Mouse (Mus musculus) liver, embryonic 15.5 days (tissue): ENCODE measurements around the gene Mrpl33. TPM values are rescaled to one million over a fixed set of nuclear protein-coding genes. Genes with fewer than 3 reads are reported as not detected.

ENCODE experiments used
- ATAC-seq: fragments of 200-750 bp; cut with Nextera tagmentation; 2 replicates; pipeline ENCODE4 v1.8.0; 2017; ENCODE audit warnings: moderate number of reproducible peaks, mild to moderate bottlenecking, moderate library complexity; ENCODE audit not compliant: insufficient read depth
- H3K27ac ChIP-seq: fragments of 300-500 bp; sonication (generic); replicated peaks from 2 replicates; pipeline ENCODE4 v1.5.1; 2015; ENCODE audit warnings: mild to moderate bottlenecking, inconsistent platforms
- H3K27me3 ChIP-seq: fragments of 300-500 bp; sonication (generic); 2 replicates; pipeline ENCODE4 v1.6.1; 2015; ENCODE audit warnings: mild to moderate bottlenecking, inconsistent platforms
- H3K36me3 ChIP-seq: fragments of 300-500 bp; sonication (generic); replicated peaks from 2 replicates; pipeline ENCODE4 v1.6.1; 2015; ENCODE audit warnings: moderate library complexity, mild to moderate bottlenecking, inconsistent platforms
- H3K4me1 ChIP-seq: fragments of 300-500 bp; sonication (generic); replicated peaks from 2 replicates; pipeline ENCODE4 v1.6.1; 2015; ENCODE audit warnings: inconsistent platforms
- H3K4me2 ChIP-seq: fragments of 300-500 bp; sonication (generic); 2 replicates; pipeline ENCODE4 v1.6.1; 2015; ENCODE audit warnings: moderate library complexity, mild to moderate bottlenecking, inconsistent platforms
- H3K4me3 ChIP-seq: fragments of 300-500 bp; sonication (generic); replicated peaks from 2 replicates; pipeline ENCODE4 v1.5.1; 2015; ENCODE audit warnings: mild to moderate bottlenecking, inconsistent platforms
- H3K9ac ChIP-seq: fragments of 300-500 bp; sonication (generic); 2 replicates; pipeline ENCODE4 v1.6.1; 2015; ENCODE audit warnings: moderate library complexity, mild to moderate bottlenecking, inconsistent platforms
- H3K9me3 ChIP-seq: fragments of 300-500 bp; sonication (generic); replicated peaks from 2 replicates; pipeline ENCODE4 v1.6.1; 2016; ENCODE audit warnings: inconsistent platforms
- WGBS: fragments of 180-500 bp; shearing (Covaris S2); methylation state at CpG from one replicate; pipeline ENCODE4 v1.1.7; 2015; ENCODE audit warnings: mixed read lengths; ENCODE audit not compliant: insufficient replicate concordance; 5-methylcytosine and 5-hydroxymethylcytosine counted together
- polyA plus RNA-seq: library from polyadenylated mRNA; unstranded; fragments of >200 nt; fragmentation: Nextera tagmentation; extraction: Ambion mirVana; gene quantifications from 2 replicates; pipeline ENCODE4 v1.2.1, GENCODE M21; 2015

Gene Mrpl33
- polyA plus RNA-seq, 1 experiment from 2014 or later = 158 TPM

DNA sequence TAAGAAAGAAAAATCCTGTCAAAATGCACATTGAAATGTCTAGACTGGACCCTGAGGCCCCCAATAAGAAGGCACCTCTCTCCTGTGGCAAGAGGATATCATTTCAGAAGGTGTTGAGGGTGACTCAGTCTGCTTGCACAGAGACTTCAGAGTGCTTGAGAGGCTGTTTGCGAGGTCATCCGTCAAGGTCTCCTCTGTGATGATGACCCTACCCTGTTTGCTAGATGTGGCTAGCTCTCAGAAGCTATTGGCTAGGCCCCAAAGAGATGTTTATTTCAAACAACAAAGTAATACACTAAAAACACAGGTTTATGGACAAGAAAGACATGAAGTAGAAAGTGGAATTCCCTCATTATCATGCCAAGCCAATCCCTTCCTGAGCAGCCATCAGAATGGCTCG lies 45.6 kb downstream of the Mrpl33 start:
- no peak overlapping the region for H3K4me2 ChIP-seq
- H3K9ac ChIP-seq = no peak overlapping the region
- no peaks in the 10 kb centered on the region for H3K9me3 ChIP-seq
- no peak overlapping the region for H3K27ac ChIP-seq
- 0 out of 2 replicates have a peak, but pooled peaks cover under 1% of the 10 kb centered on the region for H3K4me1 ChIP-seq
- no peaks in the 10 kb centered on the region for H3K27me3 ChIP-seq
- no peak overlapping the region for H3K4me3 ChIP-seq
- H3K36me3 ChIP-seq = 0 out of 2 replicates have a peak, but pooled peaks cover 9% of the 10 kb centered on the region
- no peak for ATAC-seq
- 75% methylated on average over 3 of the region's 3 CpGs for WGBS

GRCm38 (mm10) chr5:31644272-31644671 lies 47.5 kb downstream of the Mrpl33 start:
- ATAC-seq = no peak
- Histone ChIP-seq H3K36me3 (0 out of 2 replicates have a peak, but pooled peaks cover 9% of the 10 kb centered on the region), H3K9ac (no peak overlapping the region), H3K4me3 (no peak overlapping the region), H3K27me3 (no peaks in the 10 kb centered on the region), H3K27ac (no peak overlapping the region), H3K4me1 (no peaks in the 10 kb centered on the region), H3K4me2 (no peak overlapping the region), H3K9me3 (no peaks in the 10 kb centered on the region)
- WGBS = 54% methylated on average over 4 of the region's 4 CpGs

GRCm38 (mm10) chr5:31644847-31645246 lies 48.1 kb downstream of the Mrpl33 start:
- Histone ChIP-seq H3K27ac (no peak overlapping the region), H3K4me3 (no peak overlapping the region), H3K4me1 (no peaks in the 10 kb centered on the region), H3K9ac (no peak overlapping the region), H3K27me3 (no peaks in the 10 kb centered on the region), H3K36me3 (peaks cover 13% of the 10 kb centered on the region; the same call in 1 of the 2 replicates), H3K9me3 (no peaks in the 10 kb centered on the region), H3K4me2 (no peak overlapping the region)
- WGBS = 82% methylated on average over 6 of the region's 6 CpGs
- ATAC-seq = no peak

DNA sequence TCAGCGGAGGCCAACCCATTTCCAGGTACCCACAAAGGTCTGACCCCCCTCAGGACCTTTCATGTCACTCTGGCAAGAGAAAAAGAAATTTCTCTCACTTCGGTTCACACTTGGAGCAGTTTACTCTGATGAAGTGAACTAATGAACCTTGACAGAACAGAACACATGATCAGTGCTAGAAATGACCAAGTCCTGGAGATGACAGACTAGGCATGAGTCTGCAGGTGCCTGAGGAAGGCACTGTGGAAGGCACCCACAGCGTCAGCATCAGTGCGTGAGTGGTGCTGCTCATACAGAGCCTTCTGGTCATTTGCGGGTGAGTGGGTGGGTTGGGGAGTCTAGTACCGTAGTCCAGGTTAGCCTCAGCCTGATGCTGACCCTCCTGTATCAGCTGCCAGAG lies 49.1 kb downstream of the Mrpl33 start:
- H3K27ac ChIP-seq = no peak overlapping the region
- peaks cover 17% of the 10 kb centered on the region; the same call in 1 of the 2 replicates for H3K36me3 ChIP-seq
- no peak overlapping the region for H3K4me3 ChIP-seq
- H3K9ac ChIP-seq = no peak overlapping the region
- ATAC-seq = no peak
- WGBS = 81% methylated on average over 6 of the region's 6 CpGs
- H3K4me1 ChIP-seq = no peaks in the 10 kb centered on the region
- H3K27me3 ChIP-seq = no peaks in the 10 kb centered on the region
- no peaks in the 10 kb centered on the region for H3K9me3 ChIP-seq
- H3K4me2 ChIP-seq = no peak overlapping the region

- Histone ChIP-seq H3K9me3 (no peaks in the 10 kb centered on the region), H3K4me3 (no peak overlapping the region), H3K36me3 (peaks cover 14% of the 10 kb centered on the region; the same call in 1 of the 2 replicates), H3K27me3 (no peaks in the 10 kb centered on the region), H3K4me2 (no peak overlapping the region), H3K4me1 (no peaks in the 10 kb centered on the region), H3K9ac (no peak overlapping the region), H3K27ac (no peak overlapping the region)
- WGBS = 75% methylated on average over 6 of the region's 6 CpGs
- ATAC-seq = no peak
Observed at GRCm38 (mm10) chr5:31646574-31646973, 49.8 kb downstream of the Mrpl33 start.

DNA sequence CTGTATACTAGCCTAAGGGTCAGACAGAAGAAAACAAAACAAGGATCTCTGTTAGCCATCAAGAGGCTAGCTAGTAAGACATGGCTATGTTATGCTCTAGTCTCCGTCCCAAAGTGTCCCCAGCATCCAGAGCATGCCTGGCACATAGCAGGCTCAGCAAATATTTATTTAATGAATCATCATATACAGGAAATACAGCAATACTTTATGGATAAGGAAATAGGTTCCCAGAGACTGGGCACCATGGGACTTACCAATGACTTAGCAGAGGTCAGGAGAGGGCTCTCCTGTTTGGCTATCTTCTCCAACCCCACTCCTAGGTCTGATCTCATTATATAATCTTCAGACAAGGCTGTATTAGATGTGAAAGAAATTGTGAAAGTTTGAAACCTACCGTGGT lies 50.6 kb downstream of the Mrpl33 start:
- H3K27me3 ChIP-seq = no peaks in the 10 kb centered on the region
- 68% methylated on average over 2 of the region's 2 CpGs for WGBS
- H3K9ac ChIP-seq = no peak overlapping the region
- H3K9me3 ChIP-seq = no peaks in the 10 kb centered on the region
- peaks cover 15% of the 10 kb centered on the region; the same call in 1 of the 2 replicates for H3K36me3 ChIP-seq
- no peak overlapping the region for H3K27ac ChIP-seq
- no peak overlapping the region for H3K4me2 ChIP-seq
- ATAC-seq = no peak
- H3K4me1 ChIP-seq = no peaks in the 10 kb centered on the region
- H3K4me3 ChIP-seq = no peak overlapping the region

GRCm38 (mm10) chr5:31650518-31651288 lies 54.0 kb downstream of the Mrpl33 start:
- ATAC-seq = no peak
- Histone ChIP-seq H3K4me2 (no peak overlapping the region), H3K9me3 (no peaks in the 10 kb centered on the region), H3K27ac (no peak overlapping the region), H3K36me3 (peaks cover 23% of the 10 kb centered on the region; the same call in 1 of the 2 replicates), H3K4me3 (no peak overlapping the region), H3K4me1 (no peaks in the 10 kb centered on the region), H3K9ac (no peak overlapping the region), H3K27me3 (no peaks in the 10 kb centered on the region)
- 62% methylated on average over 2 of the region's 2 CpGs for WGBS

GRCm38 (mm10) chr5:31655688-31656190 lies 59.0 kb downstream of the Mrpl33 start:
- Histone ChIP-seq H3K9me3 (no peaks in the 10 kb centered on the region), H3K4me2 (no peak overlapping the region), H3K4me3 (no peak overlapping the region), H3K27ac (no peak overlapping the region), H3K4me1 (no peaks in the 10 kb centered on the region), H3K36me3 (0 out of 2 replicates have a peak, but pooled peaks cover 21% of the 10 kb centered on the region), H3K27me3 (no peaks in the 10 kb centered on the region), H3K9ac (no peak overlapping the region)
- WGBS = 80% methylated on average over 1 of the region's 1 CpGs
- no peak for ATAC-seq

DNA sequence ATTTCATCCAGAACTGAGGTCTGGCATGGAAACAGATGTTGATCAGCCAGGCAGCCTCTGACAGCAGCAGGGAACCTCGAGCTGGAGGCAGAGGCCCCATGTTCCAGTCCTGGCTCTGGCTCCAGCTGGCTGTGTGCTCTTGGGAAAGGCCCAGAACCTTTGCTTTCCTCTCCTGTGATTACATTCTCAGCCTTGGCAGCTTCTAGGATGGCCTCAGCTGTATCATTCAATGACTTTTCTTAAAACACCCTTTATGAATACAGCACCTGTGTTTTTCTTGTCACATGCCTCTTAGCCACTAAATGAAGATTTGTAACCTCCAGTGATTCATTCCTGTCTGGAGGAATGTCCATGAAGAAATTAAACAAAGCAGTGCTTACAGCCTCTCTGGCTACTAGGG lies 69.4 kb downstream of the Mrpl33 start:
- no peak overlapping the region for H3K9ac ChIP-seq
- no peak overlapping the region for H3K27ac ChIP-seq
- H3K4me3 ChIP-seq = no peak overlapping the region
- peaks cover 3% of the 10 kb centered on the region; the same call in 1 of the 2 replicates for H3K4me1 ChIP-seq
- no peaks in the 10 kb centered on the region; the same call in 1 of the 2 replicates for H3K36me3 ChIP-seq
- H3K9me3 ChIP-seq = no peaks in the 10 kb centered on the region
- ATAC-seq = no peak
- no peak overlapping the region for H3K4me2 ChIP-seq
- H3K27me3 ChIP-seq = no peaks in the 10 kb centered on the region
- 33% methylated on average over 1 of the region's 1 CpGs for WGBS

DNA sequence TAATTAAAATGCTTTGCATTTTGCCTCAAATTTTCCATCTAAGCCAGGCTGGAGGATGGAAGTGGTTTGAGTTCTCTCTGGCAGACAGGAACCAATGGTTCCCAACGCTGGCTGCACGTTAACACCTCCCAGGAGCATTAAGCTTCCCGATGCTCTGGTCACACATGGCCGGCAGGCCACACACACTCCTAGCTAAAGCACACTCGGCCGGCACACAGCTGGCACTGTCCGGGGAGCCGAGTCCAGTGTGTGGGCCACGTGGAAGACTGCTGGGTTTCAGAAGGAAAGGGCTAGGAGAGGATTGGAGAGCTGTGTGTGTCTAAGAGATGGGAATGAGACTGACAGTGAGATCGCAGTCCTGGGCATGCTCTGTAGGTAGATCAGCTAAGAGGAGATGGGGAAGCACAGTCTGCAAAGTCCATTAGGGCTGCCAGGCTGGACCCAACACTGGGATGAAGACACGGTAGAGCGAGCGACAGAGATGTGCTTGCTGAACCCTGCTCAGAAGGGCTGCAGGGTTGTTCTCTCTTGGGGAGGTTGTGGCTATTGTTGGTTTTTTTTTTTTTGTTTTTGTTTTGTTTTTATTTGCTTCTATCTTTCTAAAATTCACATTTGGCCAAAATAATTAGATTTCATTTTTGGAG lies 71.7 kb downstream of the Mrpl33 start:
- H3K4me3 ChIP-seq = no peak overlapping the region
- H3K27ac ChIP-seq = no peak overlapping the region
- H3K27me3 ChIP-seq = no peaks in the 10 kb centered on the region
- 86% methylated on average over 13 of the region's 13 CpGs for WGBS
- no peak overlapping the region for H3K4me2 ChIP-seq
- no peaks in the 10 kb centered on the region for H3K4me1 ChIP-seq
- no peak overlapping the region for H3K9ac ChIP-seq
- no peak for ATAC-seq
- H3K9me3 ChIP-seq = no peaks in the 10 kb centered on the region
- H3K36me3 ChIP-seq = no peaks in the 10 kb centered on the region

DNA sequence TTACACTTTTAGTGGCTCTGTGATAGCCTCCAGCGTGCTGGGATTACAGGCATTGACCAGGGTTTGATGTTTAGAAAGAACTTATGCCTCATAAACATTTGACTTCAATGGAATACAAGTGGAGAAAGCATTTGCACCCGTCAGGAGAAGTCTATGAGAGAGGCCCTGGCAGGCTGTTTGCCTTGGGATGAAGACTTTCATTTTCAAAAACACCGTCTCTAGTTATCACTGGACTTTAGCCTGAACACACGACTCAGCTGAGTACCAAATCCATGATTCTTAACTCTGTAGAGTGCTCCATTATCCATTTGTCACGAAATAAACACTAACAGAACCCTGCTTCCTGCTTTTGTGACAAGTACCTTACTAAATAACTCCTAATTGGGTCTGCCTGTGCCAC lies 73.2 kb downstream of the Mrpl33 start:
- no peak overlapping the region for H3K4me2 ChIP-seq
- no peak for ATAC-seq
- 58% methylated on average over 5 of the region's 5 CpGs for WGBS

More for the DNA sequence above, 73.2 kb downstream of the Mrpl33 start:
- H3K27me3 ChIP-seq = no peaks in the 10 kb centered on the region
- H3K27ac ChIP-seq = no peak overlapping the region
- H3K9ac ChIP-seq = no peak overlapping the region
- H3K4me1 ChIP-seq = no peaks in the 10 kb centered on the region
- H3K9me3 ChIP-seq = no peaks in the 10 kb centered on the region
- no peak overlapping the region for H3K4me3 ChIP-seq
- no peaks in the 10 kb centered on the region for H3K36me3 ChIP-seq
